Mouse (Mus musculus): ENCODE results near the gene St14. TPM values are rescaled to one million over a fixed set of nuclear protein-coding genes. Genes with fewer than 3 reads are reported as not detected.
A peak's percentile ranks its signal among the peaks of the same experiment; 100 is the strongest.

The St14 gene
- polyA plus RNA-seq, 1 experiment from 2014 or later = 9.2 TPM

DNA sequence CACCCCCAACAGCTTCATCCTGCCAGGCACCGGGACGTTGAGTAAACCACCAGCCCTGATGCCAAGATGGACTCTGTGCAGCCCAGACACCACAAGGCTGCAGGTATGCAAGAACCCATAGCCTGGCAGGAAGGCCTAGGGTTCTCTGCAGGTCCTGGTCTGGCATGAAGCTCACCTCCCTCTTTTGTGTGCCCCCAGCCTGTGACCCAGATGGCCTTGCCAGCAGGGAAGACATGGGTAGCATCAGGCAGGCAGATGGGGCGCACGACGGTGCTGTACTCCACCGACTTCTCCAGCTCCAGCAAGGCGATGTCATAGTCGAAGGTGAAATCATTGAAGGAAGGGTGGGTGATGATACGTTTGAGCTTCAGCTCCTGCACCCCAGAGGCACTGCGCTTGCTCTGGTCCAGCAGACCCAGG lies 40.5 kb downstream of the St14 start:
- Histone ChIP-seq H3K4me3 (no peak overlapping the region), H3K9ac (no peak overlapping the region), H3K4me1 (peaks cover 7% of the 10 kb centered on the region), H3K36me3 (no peaks in the 10 kb centered on the region), H3K4me2 (replicated peaks) (no peak overlapping the region), H3K27ac (no peak overlapping the region), H3K9me3 (no peaks in the 10 kb centered on the region), H3K27me3 (0 out of 2 replicates have a peak, but pooled peaks cover 10% of the 10 kb centered on the region)
- WGBS = 93% methylated on average over 10 of the region's 10 CpGs
- no peak for ATAC-seq (ENCODE audit: low FRiP score, low read depth)

DNA sequence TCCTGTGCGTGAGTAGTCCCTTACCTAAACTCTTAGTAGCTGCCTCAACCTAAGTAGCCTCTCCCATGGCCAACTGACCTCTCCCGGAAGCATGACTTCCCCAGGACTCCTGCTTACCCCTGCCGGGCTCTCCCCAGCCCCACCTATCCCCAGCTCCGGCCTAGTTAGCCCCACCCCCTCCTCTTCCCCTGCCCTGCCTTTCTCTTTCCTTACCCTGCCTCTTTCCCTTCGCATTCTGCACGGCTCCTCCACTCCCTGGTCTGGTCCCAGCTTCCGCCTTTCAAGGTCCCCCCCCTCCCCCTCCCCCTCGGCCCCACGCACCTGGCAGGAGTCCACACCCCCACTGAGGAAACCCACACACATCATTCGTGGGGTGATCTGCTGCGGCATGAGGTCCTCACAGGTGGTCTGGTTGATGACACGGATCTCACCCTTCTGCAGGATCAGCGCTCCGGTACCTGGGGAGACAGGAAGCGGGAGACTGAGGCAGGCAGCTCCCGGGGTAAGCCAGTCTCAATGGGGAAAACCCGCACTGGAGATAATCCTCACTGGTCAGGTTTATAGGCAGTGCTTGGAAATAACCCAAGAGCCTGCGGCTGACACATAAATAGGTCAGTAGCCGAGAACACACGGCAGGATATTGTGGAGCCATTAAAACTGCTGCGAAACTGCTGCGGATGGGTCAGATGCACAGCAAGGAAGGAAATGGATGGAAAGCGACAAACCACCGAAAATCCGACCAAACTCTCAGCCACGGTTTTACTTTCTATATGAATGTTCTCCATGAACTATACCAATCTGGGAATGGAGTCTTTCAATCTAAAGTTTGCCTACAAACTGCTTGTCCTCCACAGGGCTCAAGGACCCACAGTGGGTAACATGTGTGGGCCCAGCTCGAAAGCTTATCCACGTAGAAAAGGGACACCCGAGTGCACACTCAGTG lies 41.3 kb downstream of the St14 start:
- 67% methylated on average over 28 of the region's 29 CpGs for WGBS
- no peak overlapping the region for H3K9ac ChIP-seq

DNA sequence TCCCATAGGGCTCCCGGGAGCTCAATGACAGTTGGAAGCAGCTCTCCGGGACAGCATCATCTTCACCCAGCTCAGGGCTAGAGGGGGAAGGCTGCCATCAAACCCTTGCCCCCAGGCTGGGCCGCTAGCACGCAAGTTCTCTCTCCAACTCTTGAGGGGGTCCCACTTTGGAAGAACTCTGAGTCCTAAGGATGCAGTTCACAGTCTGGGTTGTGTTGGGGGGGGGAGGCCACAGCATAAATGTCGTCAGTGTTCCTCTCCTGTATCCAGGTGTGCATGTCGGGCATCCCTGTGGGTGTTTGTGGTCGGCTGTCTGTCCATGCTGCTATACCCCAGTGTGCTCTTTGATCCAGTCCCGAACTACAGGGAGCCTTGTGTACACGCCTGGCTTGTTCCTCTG lies 42.1 kb downstream of the St14 start:
- WGBS = 84% methylated on average over 9 of the region's 9 CpGs
- no peaks in the 10 kb centered on the region for H3K36me3 ChIP-seq
- H3K4me3 ChIP-seq = no peak overlapping the region
- H3K27ac ChIP-seq = no peak overlapping the region
- H3K9me3 ChIP-seq = no peaks in the 10 kb centered on the region
- H3K4me1 ChIP-seq = peaks cover 9% of the 10 kb centered on the region
- H3K9ac ChIP-seq = no peak overlapping the region
- H3K27me3 ChIP-seq = peaks cover 13% of the 10 kb centered on the region; the same call in 1 of the 2 replicates
- ATAC-seq (ENCODE audit: low FRiP score, low read depth) = no peak
- H3K4me2 ChIP-seq (replicated peaks) = no peak overlapping the region

More for the DNA sequence above, 41.3 kb downstream of the St14 start:
- H3K27me3 ChIP-seq = peaks cover 13% of the 10 kb centered on the region; the same call in 1 of the 2 replicates
- ATAC-seq (ENCODE audit: low FRiP score, low read depth) = no peak
- no peak overlapping the region; the same call in 1 of the 2 replicates for H3K4me2 ChIP-seq (replicated peaks)
- H3K27ac ChIP-seq = no peak overlapping the region
- no peaks in the 10 kb centered on the region for H3K36me3 ChIP-seq
- no peak overlapping the region for H3K4me3 ChIP-seq
- H3K9me3 ChIP-seq = no peaks in the 10 kb centered on the region
- H3K4me1 ChIP-seq = peaks cover 9% of the 10 kb centered on the region

DNA sequence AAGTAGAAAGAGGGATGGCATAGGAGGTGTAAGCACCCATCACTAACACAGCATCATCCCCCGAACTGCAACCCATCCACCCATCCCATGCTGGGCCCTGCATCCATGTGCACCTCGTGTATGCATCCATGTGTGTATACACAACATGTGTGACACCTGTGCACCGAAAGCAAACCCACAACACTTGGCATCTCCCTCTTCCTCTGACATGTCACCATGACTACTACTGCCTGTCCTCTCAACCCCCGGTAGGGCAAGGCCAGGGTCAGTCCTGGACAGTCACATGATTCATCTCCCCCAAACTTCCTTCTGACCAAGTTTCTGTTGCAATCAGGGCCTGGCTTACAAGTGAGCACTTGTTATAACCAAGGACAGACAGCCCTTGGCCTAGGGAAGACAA lies 42.8 kb downstream of the St14 start:
- Histone ChIP-seq H3K9ac (no peak overlapping the region), H3K27me3 (peaks cover 16% of the 10 kb centered on the region; the same call in 1 of the 2 replicates), H3K4me3 (no peak overlapping the region), H3K4me1 (peaks cover 9% of the 10 kb centered on the region), H3K9me3 (no peaks in the 10 kb centered on the region), H3K27ac (no peak overlapping the region), H3K36me3 (no peaks in the 10 kb centered on the region), H3K4me2 (replicated peaks) (no peak overlapping the region)
- WGBS = 85% methylated on average over 4 of the region's 4 CpGs
- no peak for ATAC-seq (ENCODE audit: low FRiP score, low read depth)

DNA sequence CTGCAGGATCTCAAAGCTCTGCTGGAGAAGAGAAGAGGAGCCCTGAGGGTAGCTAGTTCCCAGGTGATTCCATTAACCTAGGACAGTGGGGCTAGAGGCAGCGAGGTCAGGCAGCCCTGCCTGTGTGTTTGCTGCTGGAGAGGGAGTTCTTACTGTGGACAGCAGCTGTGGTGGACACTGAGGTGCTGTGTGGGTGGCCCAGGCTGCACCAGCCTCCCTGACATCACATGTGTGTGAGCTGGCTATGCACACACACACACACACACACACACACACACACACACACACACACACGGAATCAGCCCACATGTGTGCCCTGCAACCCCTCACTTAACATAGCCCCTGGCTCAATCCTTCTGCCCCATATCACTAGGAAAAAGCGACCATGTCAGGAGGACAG lies 43.5 kb downstream of the St14 start:
- Histone ChIP-seq H3K9me3 (no peaks in the 10 kb centered on the region), H3K27me3 (peaks cover 21% of the 10 kb centered on the region), H3K27ac (no peak overlapping the region), H3K4me1 (peaks cover 9% of the 10 kb centered on the region), H3K9ac (no peak overlapping the region), H3K36me3 (no peaks in the 10 kb centered on the region), H3K4me3 (no peak overlapping the region), H3K4me2 (replicated peaks) (no peak overlapping the region)
- 72% methylated on average over 3 of the region's 3 CpGs for WGBS
- no peak for ATAC-seq (ENCODE audit: low FRiP score, low read depth)

DNA sequence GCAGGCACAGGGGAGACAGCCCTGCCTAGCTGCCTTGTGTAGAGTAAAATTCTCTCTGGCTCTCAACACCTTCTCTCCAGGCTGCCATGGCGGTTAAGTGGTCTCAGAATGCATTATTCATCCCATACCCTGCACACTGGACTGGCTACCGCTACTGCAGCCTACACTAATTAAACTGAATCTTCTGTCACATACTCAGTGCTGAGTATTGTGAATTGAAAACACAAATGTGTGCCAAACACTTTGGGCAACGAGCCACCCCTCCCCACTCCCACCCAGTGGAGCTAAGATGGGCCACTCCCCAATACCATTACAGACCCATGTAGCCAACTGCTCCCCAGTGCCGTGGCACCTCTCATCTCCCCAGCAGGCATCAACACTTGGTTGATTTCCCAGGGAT lies 44.2 kb downstream of the St14 start:
- H3K27ac ChIP-seq = no peak overlapping the region
- no peak overlapping the region for H3K4me3 ChIP-seq
- peaks cover 9% of the 10 kb centered on the region for H3K4me1 ChIP-seq
- H3K27me3 ChIP-seq = peaks cover 26% of the 10 kb centered on the region
- no peak overlapping the region for H3K9ac ChIP-seq
- H3K4me2 ChIP-seq (replicated peaks) = no peak overlapping the region
- no peaks in the 10 kb centered on the region for H3K9me3 ChIP-seq
- no peak for ATAC-seq (ENCODE audit: low FRiP score, low read depth)
- 74% methylated on average over 4 of the region's 4 CpGs for WGBS
- H3K36me3 ChIP-seq = no peaks in the 10 kb centered on the region

DNA sequence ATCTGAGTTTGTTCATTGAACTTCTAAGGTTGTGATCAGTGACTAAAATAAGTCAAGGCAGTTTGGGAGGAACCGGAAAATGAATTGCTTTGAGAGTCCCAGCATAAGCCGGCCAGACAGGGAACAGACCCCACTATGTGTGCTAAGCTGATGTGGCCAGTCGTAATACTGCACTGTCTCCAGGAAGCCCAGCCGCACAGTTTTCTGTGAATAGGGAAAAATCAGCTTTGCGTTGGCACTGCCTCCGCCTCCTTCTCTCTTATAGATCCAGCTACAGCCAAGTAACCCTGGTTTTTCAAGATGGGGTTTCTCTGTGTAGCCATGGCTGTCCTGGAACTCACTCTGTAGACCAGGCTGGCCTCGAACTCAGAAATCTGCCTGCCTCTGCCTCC lies 44.9 kb downstream of the St14 start:
- 75% methylated on average over 7 of the region's 7 CpGs for WGBS
- ATAC-seq (ENCODE audit: low FRiP score, low read depth) = no peak
- H3K9ac ChIP-seq = no peak overlapping the region
- H3K9me3 ChIP-seq = no peaks in the 10 kb centered on the region
- peaks cover 26% of the 10 kb centered on the region for H3K27me3 ChIP-seq
- no peak overlapping the region for H3K4me3 ChIP-seq
- peaks cover 14% of the 10 kb centered on the region for H3K4me1 ChIP-seq
- H3K36me3 ChIP-seq = no peaks in the 10 kb centered on the region
- H3K4me2 ChIP-seq (replicated peaks) = no peak overlapping the region; the same call in 1 of the 2 replicates
- no peak overlapping the region for H3K27ac ChIP-seq

DNA sequence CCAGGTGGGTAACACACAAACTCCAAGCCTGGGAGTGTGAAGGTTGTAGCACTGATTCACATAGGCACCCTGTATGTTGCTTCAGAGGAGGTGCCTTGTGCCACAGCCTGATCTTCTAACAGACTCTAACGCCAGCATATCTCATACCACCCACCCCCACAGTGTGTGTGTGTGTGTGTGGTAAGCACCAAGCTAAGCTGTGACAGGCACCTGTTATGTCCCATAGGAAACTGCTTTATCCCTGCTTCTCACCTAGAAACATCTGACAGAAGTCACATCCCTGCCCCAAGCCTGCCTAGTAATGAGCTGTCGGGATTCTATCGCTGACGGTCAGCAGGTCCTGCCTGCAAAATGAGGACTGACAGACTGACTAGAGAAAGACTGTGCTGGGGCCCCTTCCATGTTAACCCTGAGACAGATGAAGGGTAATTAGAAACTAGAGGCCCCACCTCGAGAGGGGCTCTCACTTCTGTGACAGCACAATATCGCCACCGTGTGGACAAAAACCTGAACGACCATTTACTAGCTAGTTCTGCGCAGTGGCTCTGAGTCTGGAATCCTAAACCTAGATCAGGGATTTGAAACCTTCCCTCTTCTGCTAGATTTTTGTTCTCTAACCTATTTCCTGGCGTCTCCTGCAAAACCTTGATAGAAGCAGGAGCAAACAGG lies 45.4 kb downstream of the St14 start:
- Histone ChIP-seq H3K4me1 (peaks cover 14% of the 10 kb centered on the region), H3K9ac (no peak overlapping the region), H3K9me3 (no peaks in the 10 kb centered on the region), H3K36me3 (no peaks in the 10 kb centered on the region), H3K27ac (no peak overlapping the region), H3K4me3 (no peak overlapping the region), H3K27me3 (peaks cover 26% of the 10 kb centered on the region), H3K4me2 (replicated peaks) (peak overlapping the region; percentile 38; the same call in 1 of the 2 replicates)
- 0 out of 2 replicates have a peak, but pooled peaks have one; percentile 13 for ATAC-seq (ENCODE audit: low FRiP score, low read depth)
- 16% methylated on average over 10 of the region's 10 CpGs for WGBS

DNA sequence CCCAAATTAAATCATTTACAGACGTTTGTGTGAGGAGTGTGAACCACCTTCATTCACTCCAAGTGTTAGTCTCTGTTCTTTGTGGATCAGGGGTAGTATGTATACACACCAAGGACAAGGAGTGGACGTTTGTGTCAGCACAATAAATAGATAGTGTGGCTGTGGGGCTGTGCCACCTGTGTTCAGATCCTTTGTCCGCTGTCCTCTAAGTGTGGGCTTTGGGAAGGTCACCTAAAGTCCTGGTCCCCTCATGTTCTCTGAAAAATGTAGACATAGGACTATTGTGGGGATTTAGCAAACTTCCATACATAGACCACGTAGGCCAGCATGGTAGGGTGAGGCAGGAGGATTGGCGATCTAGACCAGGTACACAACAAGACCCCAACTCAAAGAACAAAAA lies 46.1 kb downstream of the St14 start:
- Histone ChIP-seq H3K27ac (no peak overlapping the region), H3K36me3 (no peaks in the 10 kb centered on the region), H3K9ac (no peak overlapping the region), H3K4me3 (no peak overlapping the region), H3K27me3 (peaks cover 26% of the 10 kb centered on the region), H3K9me3 (no peaks in the 10 kb centered on the region), H3K4me2 (replicated peaks) (no peak overlapping the region), H3K4me1 (peaks cover 14% of the 10 kb centered on the region)
- ATAC-seq (ENCODE audit: low FRiP score, low read depth) = no peak
- WGBS = 61% methylated on average over 5 of the region's 5 CpGs

DNA sequence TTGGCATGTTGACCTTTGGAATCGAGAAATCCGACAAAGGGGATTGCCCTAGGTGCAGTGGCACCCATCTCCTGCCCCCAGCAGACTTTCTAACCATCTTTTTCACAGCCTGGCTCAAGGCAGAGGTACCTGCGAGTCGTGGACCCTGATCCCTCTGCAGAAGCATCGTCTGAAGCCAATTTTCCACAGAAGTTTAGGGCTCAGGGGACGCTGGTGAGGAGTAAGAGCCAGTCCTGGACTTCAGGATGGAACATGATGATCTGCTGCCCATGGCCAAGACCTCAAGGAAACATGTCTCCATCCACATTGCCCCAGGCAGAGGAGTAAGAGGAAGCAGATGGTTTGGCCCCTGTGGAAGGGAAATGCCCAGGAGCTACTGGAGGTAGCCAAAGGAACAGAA lies 48.9 kb downstream of the St14 start:
- H3K36me3 ChIP-seq = no peaks in the 10 kb centered on the region
- H3K4me3 ChIP-seq = no peak overlapping the region
- H3K9me3 ChIP-seq = no peaks in the 10 kb centered on the region
- no peak overlapping the region for H3K9ac ChIP-seq
- 77% methylated on average over 6 of the region's 6 CpGs for WGBS
- ATAC-seq (ENCODE audit: low FRiP score, low read depth) = no peak
- H3K4me2 ChIP-seq (replicated peaks) = no peak overlapping the region
- no peak overlapping the region for H3K27ac ChIP-seq
- peaks cover 24% of the 10 kb centered on the region for H3K27me3 ChIP-seq
- H3K4me1 ChIP-seq = peaks cover 9% of the 10 kb centered on the region

DNA sequence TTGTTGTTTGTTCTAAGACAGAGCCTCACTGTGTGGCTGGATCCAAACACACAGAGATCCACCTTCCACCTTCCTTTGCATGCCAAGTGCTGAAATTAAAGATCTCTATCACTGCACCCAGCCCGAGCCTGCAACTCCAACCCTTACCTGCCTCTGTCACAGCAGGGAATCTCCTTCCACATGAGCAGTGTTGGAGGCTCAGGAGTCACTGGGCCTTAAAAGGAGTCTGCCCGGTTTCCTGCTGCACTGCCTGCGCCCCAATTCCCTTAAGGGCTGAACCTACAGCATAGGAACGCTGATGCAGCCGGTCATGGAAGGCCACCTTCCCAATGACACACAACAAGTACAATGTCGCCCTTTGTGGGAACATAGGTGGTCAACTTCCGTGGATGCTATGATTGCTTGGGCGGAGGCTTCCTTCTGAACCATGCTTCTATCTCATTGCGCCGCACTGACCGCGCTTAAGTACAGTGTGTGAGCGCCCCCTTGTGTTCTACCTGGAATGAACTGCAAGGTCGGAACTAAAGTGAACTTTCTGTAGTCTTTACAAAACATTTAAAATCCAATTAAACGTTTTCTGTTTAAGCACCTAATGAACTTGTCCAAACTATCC lies 49.5 kb downstream of the St14 start:
- peak overlapping the region; percentile 58 for H3K4me2 ChIP-seq (replicated peaks)
- ATAC-seq (ENCODE audit: low FRiP score, low read depth) = peak; percentile 26; the same call in 1 of the 2 replicates
- no peaks in the 10 kb centered on the region for H3K36me3 ChIP-seq
- H3K27ac ChIP-seq = no peak overlapping the region
- H3K4me3 ChIP-seq = peak overlapping the region; percentile 24
- no peaks in the 10 kb centered on the region for H3K9me3 ChIP-seq
- WGBS = 8% methylated on average over 15 of the region's 15 CpGs
- H3K9ac ChIP-seq = peak overlapping the region; percentile 19; the same call in 1 of the 2 replicates
- peaks cover 18% of the 10 kb centered on the region for H3K27me3 ChIP-seq
- peaks cover 9% of the 10 kb centered on the region for H3K4me1 ChIP-seq

DNA sequence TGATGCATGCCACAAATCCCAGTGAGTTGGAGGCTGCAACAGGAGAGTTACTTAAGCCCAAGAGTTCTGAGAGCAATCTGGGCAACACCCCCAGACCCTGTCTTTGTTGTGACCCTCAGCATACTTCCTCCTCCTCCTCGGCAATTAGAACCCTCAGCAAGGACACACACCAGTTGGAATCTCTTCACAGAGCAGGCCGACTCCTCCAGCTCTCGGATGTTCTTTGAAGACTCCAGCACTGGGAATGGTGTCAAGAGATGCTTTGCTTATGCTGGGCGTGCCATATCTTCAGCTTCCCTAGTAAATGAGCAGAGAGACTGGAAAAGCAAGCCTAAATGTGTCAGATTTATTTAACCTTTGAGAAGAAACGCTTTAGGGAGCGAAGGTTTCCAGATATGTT lies 50.9 kb downstream of the St14 start:
- Histone ChIP-seq H3K27ac (no peak overlapping the region), H3K27me3 (peaks cover 13% of the 10 kb centered on the region; the same call in 1 of the 2 replicates), H3K4me1 (peaks cover 5% of the 10 kb centered on the region), H3K9me3 (no peaks in the 10 kb centered on the region), H3K4me2 (replicated peaks) (no peak overlapping the region), H3K9ac (no peak overlapping the region), H3K4me3 (no peak overlapping the region), H3K36me3 (no peaks in the 10 kb centered on the region)
- no peak for ATAC-seq (ENCODE audit: low FRiP score, low read depth)
- WGBS = 74% methylated on average over 6 of the region's 6 CpGs

All from limb, embryonic 13.5 days (tissue).